Mouse (Mus musculus) kidney, adult 2 months (tissue): Measurements from ENCODE around the gene Trpc4ap. TPM values are rescaled to one million over a fixed set of nuclear protein-coding genes. Genes with fewer than 3 reads are reported as not detected.

Source experiments
- DNase-seq: peaks from one replicate; pipeline ENCODE4 v3.0.0; 2021
- H3K27ac ChIP-seq: fragments of 200-500 bp; 2 replicates; pipeline ENCODE4 v1.5.1; 2012; ENCODE audit warnings: low read depth, low read length, control low read depth, inconsistent platforms; ENCODE audit not compliant: insufficient read depth
- H3K27me3 ChIP-seq: fragments of 200-500 bp; replicated peaks from 2 replicates; pipeline ENCODE4 v1.6.1; 2012; ENCODE audit warnings: mild to moderate bottlenecking, moderate library complexity, low read length, inconsistent platforms; ENCODE audit not compliant: control insufficient read depth, insufficient read depth
- H3K36me3 ChIP-seq: fragments of 200-500 bp; 2 replicates; pipeline ENCODE4 v1.6.1; 2012; ENCODE audit warnings: mild to moderate bottlenecking, moderate library complexity, low read length, inconsistent platforms; ENCODE audit not compliant: control insufficient read depth, insufficient read depth
- H3K4me1 ChIP-seq: fragments of 200-500 bp; 2 replicates; pipeline ENCODE4 v1.6.1; 2011; ENCODE audit warnings: low read length; ENCODE audit not compliant: control insufficient read depth, insufficient read depth
- H3K4me3 ChIP-seq: fragments of 200-500 bp; 2 replicates; pipeline ENCODE4 v1.5.1; 2011; ENCODE audit warnings: mild to moderate bottlenecking, low read depth, low read length, control low read depth; ENCODE audit not compliant: insufficient read depth
- CTCF ChIP-seq: fragments of 200-500 bp; conservative IDR thresholded peaks from 2 replicates; pipeline ENCODE4 v1.5.1; 2011; ENCODE audit warnings: low read depth, mild to moderate bottlenecking, control low read depth, low read length, moderate library complexity, mixed read lengths; ENCODE audit not compliant: insufficient read depth, insufficient read length
- POLR2A ChIP-seq: fragments of 200-500 bp; IDR thresholded peaks from one replicate; pipeline ENCODE4 v1.6.1; 2011; ENCODE audit warnings: low read depth, low read length, control low read depth
- WGBS: fragments of 180-500 bp; shearing (Covaris S2); methylation state at CpG from one replicate; pipeline ENCODE4 v1.1.7; 2018; 5-methylcytosine and 5-hydroxymethylcytosine counted together
- polyA plus RNA-seq: library from polyadenylated mRNA; depleted of rRNA; stranded (reverse); fragments of >200 nt; gene quantifications from 2 replicates; pipeline ENCODE4 v1.2.3, GENCODE M21; 2012

The Trpc4ap gene
- polyA plus RNA-seq, 1 experiment = 110 TPM

DNA sequence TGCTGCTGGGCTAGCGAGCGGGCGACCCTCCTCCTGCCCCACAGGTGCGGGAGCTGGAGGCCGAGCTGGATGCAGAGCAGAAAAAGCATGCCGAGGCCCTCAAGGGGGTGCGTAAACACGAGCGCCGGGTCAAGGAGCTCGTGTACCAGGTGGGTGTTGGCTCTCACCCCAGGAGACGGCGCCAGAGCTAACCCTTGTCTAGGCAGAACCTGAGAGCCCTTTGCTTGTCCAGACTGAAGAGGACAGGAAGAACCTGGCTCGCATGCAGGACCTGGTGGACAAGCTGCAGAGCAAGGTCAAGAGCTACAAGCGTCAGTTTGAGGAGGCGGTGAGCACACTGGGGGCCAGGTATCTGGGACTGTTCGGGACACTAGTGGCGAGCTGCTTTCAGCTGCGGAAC lies 59.1 kb downstream of the Trpc4ap start:
- no peak overlapping the region for H3K27ac ChIP-seq
- no peak for DNase-seq
- H3K27me3 ChIP-seq = no peaks in the 10 kb centered on the region
- TF ChIP-seq CTCF = no peak
- TF ChIP-seq POLR2A = no peak
- 77% methylated on average over 19 of the region's 19 CpGs for WGBS
- H3K36me3 ChIP-seq = no peaks in the 10 kb centered on the region; the same call in 1 of the 2 replicates
- H3K4me1 ChIP-seq = no peaks in the 10 kb centered on the region
- H3K4me3 ChIP-seq = no peak overlapping the region

DNA sequence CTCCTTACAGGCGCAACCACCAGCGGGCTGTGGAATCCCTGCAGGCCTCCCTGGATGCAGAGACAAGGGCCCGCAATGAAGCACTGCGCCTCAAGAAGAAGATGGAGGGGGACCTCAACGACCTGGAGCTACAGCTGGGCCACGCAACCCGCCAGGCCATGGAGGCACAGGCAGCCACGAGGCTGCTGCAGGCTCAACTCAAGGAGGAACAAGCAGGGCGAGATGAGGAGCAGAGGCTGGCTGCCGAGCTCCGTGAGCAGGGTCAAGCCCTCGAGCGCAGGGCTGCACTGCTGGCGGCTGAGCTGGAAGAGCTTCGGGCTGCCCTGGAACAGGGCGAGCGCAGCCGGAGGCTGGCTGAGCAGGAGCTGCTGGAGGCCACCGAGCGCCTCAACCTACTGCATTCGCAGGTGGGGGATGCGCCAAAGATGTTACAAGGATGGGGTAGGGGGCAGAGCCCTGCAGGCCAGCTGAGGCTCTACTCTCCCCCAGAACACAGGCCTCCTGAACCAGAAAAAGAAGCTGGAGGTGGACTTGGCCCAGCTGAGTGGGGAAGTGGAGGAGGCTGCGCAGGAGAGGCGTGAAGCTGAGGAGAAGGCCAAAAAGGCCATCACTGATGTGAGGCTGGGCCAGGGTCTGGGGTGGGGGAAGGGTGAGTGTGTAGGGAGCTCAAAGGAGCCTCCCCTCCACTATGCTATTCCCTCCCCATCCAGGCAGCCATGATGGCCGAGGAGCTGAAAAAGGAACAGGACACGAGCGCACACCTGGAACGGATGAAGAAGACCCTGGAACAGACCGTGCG lies 59.8 kb downstream of the Trpc4ap start:
- 77% methylated on average over 30 of the region's 30 CpGs for WGBS
- H3K36me3 ChIP-seq = no peaks in the 10 kb centered on the region; the same call in 1 of the 2 replicates

GRCm38 (mm10) chr2:155630590-155631416 lies 61.4 kb downstream of the Trpc4ap start:
- H3K4me3 ChIP-seq = no peak overlapping the region
- no peak for DNase-seq
- H3K27me3 ChIP-seq = no peaks in the 10 kb centered on the region
- WGBS = 72% methylated on average over 43 of the region's 43 CpGs
- H3K4me1 ChIP-seq = no peaks in the 10 kb centered on the region
- H3K36me3 ChIP-seq = no peaks in the 10 kb centered on the region; the same call in 1 of the 2 replicates
- TF ChIP-seq POLR2A (no peak), CTCF (no peak)
- H3K27ac ChIP-seq = no peak overlapping the region

More for the DNA sequence above, 59.8 kb downstream of the Trpc4ap start:
- no peak overlapping the region for H3K4me3 ChIP-seq
- DNase-seq = no peak
- H3K27ac ChIP-seq = no peak overlapping the region
- no peak for TF ChIP-seq POLR2A
- no peak for TF ChIP-seq CTCF
- no peaks in the 10 kb centered on the region for H3K4me1 ChIP-seq
- no peaks in the 10 kb centered on the region for H3K27me3 ChIP-seq

GRCm38 (mm10) chr2:155630153-155630552 lies 62.0 kb downstream of the Trpc4ap start:
- no peaks in the 10 kb centered on the region for H3K27me3 ChIP-seq
- H3K36me3 ChIP-seq = no peaks in the 10 kb centered on the region; the same call in 1 of the 2 replicates
- WGBS = 88% methylated on average over 20 of the region's 20 CpGs
- no peak overlapping the region for H3K27ac ChIP-seq
- DNase-seq = no peak
- no peak overlapping the region for H3K4me3 ChIP-seq
- no peaks in the 10 kb centered on the region for H3K4me1 ChIP-seq
- TF ChIP-seq POLR2A = no peak
- no peak for TF ChIP-seq CTCF

- no peaks in the 10 kb centered on the region for H3K4me1 ChIP-seq
- no peak overlapping the region for H3K27ac ChIP-seq
- H3K36me3 ChIP-seq = no peaks in the 10 kb centered on the region; the same call in 1 of the 2 replicates
- 5% methylated on average over 35 of the region's 35 CpGs for WGBS
- peak overlapping the region; percentile 25; the same call in 1 of the 2 replicates for H3K4me3 ChIP-seq
- no peaks in the 10 kb centered on the region for H3K27me3 ChIP-seq
- peak; percentile 18 for DNase-seq
- TF ChIP-seq POLR2A (no peak), CTCF (no peak)
These were observed 62.9 kb downstream of the Trpc4ap start for GRCm38 (mm10) chr2:155629231-155629661.

DNA sequence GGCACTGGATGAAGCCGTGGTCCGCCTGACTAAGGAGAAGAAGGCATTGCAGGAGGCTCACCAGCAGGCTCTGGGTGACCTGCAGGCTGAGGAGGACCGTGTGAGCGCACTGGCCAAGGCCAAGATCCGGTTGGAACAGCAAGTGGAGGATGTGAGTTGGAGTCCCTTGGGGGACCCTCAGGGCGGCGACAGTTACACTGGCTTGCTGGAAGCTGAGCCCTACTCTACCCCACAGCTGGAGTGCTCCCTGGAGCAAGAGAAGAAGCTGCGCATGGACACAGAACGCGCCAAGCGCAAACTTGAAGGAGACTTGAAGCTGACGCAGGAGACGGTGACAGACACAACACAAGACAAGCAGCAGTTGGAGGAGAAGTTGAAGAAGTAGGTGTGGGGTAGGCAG lies 63.7 kb downstream of the Trpc4ap start:
- H3K27ac ChIP-seq = no peak overlapping the region
- H3K36me3 ChIP-seq = no peaks in the 10 kb centered on the region
- no peak overlapping the region for H3K4me3 ChIP-seq
- no peak for DNase-seq
- WGBS = 89% methylated on average over 13 of the region's 13 CpGs
- no peaks in the 10 kb centered on the region for H3K4me1 ChIP-seq
- no peaks in the 10 kb centered on the region for H3K27me3 ChIP-seq
- TF ChIP-seq CTCF (no peak), POLR2A (no peak)

- 95% methylated on average over 9 of the region's 9 CpGs for WGBS
- no peaks in the 10 kb centered on the region for H3K36me3 ChIP-seq
- H3K4me3 ChIP-seq = no peak overlapping the region
- no peak overlapping the region for H3K27ac ChIP-seq
- TF ChIP-seq POLR2A (no peak), CTCF (no peak)
- no peaks in the 10 kb centered on the region for H3K4me1 ChIP-seq
- DNase-seq = no peak
- H3K27me3 ChIP-seq = no peaks in the 10 kb centered on the region
These were observed 64.1 kb downstream of the Trpc4ap start for GRCm38 (mm10) chr2:155628112-155628511.
